Mouse (Mus musculus) left cerebral cortex, adult 2 months (tissue): ENCODE measurements around the gene Alk. TPM values are rescaled to one million over a fixed set of nuclear protein-coding genes. Genes with fewer than 3 reads are reported as not detected.

ENCODE experiments used
- DNase-seq, 2 experiments: peaks; one replicate each; pipeline ENCODE4 v3.0.0; 2021 to 2022; ENCODE audit warnings: low spot score in 2 of 2, mixed read lengths in 1 of 2; ENCODE audit errors: extremely low spot score in 1 of 2
- H3K27ac ChIP-seq: fragments of 200-600 bp; 2 replicates; pipeline ENCODE4 v1.8.1; 2022
- H3K4me3 ChIP-seq: fragments of 200-600 bp; 2 replicates; pipeline ENCODE4 v1.8.1; 2022
- CTCF ChIP-seq: fragments of 200-600 bp; IDR thresholded peaks from 2 replicates; pipeline ENCODE4 v1.8.1; 2022; ENCODE audit warnings: antibody characterized with exemption, mild to moderate bottlenecking, moderate library complexity
- intact Hi-C: fragments of 180-260 bp; cut with DNase I; formaldehyde crosslinking; loops from one replicate; pipeline ENCODE4 v1.15.1; 2025
- total RNA-seq, 2 experiments: library from RNA; stranded (reverse); gene quantifications; 2 replicates each; pipeline ENCODE4 v1.2.3; 2021

The Alk gene
- total RNA-seq, 2 experiments from 2014 or later: 8.5 to 9.0 TPM

GRCm38 (mm10) chr17:72071871-72072270 is 532.6 kb downstream of the Alk start:
- intact Hi-C loops: no loop called here

GRCm38 (mm10) chr17:72068176-72068575 is 536.3 kb downstream of the Alk start:
- intact Hi-C loops: no loop called here
- Histone ChIP-seq H3K4me3 (no peak overlapping the region), H3K27ac (no peak overlapping the region)
- DNase-seq: no peak
- TF ChIP-seq CTCF: no peak

More at GRCm38 (mm10) chr17:72071871-72072270, 532.6 kb downstream of the Alk start:
- no peak for DNase-seq
- no peak overlapping the region for H3K4me3 ChIP-seq
- H3K27ac ChIP-seq: no peak overlapping the region
- no peak for TF ChIP-seq CTCF

- intact Hi-C loops: no loop called here
- no peak overlapping the region for H3K27ac ChIP-seq
- H3K4me3 ChIP-seq: no peak overlapping the region
- no peak for TF ChIP-seq CTCF
- DNase-seq: no peak
Observed at GRCm38 (mm10) chr17:72062978-72063377, 541.4 kb downstream of the Alk start.

GRCm38 (mm10) chr17:72059312-72059711 is 545.1 kb downstream of the Alk start:
- no peak for TF ChIP-seq CTCF
- no peak for DNase-seq
- intact Hi-C loops: no loop called here
- Histone ChIP-seq H3K27ac (no peak overlapping the region), H3K4me3 (no peak overlapping the region)

- intact Hi-C loops: no loop called here
- H3K27ac ChIP-seq: no peak overlapping the region
- DNase-seq: no peak
- no peak overlapping the region for H3K4me3 ChIP-seq
- TF ChIP-seq CTCF: no peak
Observed at GRCm38 (mm10) chr17:72045671-72046070, 558.8 kb downstream of the Alk start.

- peak in 1 of 2 experiments; percentile 17 for DNase-seq
- intact Hi-C loops: no loop called here
- Histone ChIP-seq H3K27ac (peak overlapping the region; percentile 54; the same call in 1 of the 2 replicates), H3K4me3 (no peak overlapping the region)
- no peak for TF ChIP-seq CTCF
Observed at GRCm38 (mm10) chr17:72043667-72044390, 560.6 kb downstream of the Alk start.

GRCm38 (mm10) chr17:72043001-72043666 is 561.3 kb downstream of the Alk start:
- H3K27ac ChIP-seq: peak overlapping the region; percentile 76

GRCm38 (mm10) chr17:72039176-72039948 is 565.1 kb downstream of the Alk start:
- DNase-seq: no peak
- no peak for TF ChIP-seq CTCF
- Histone ChIP-seq H3K27ac (no peak overlapping the region), H3K4me3 (no peak overlapping the region)
- intact Hi-C loops: no loop called here

More at GRCm38 (mm10) chr17:72043001-72043666, 561.3 kb downstream of the Alk start:
- peak; percentile 73 for DNase-seq
- H3K4me3 ChIP-seq: no peak overlapping the region
- no peak for TF ChIP-seq CTCF
- intact Hi-C loops: no loop called here

- intact Hi-C loops: no loop called here
- H3K4me3 ChIP-seq: no peak overlapping the region
- H3K27ac ChIP-seq: no peak overlapping the region
- no peak for TF ChIP-seq CTCF
- no peak for DNase-seq
Observed at GRCm38 (mm10) chr17:72038371-72038770, 566.1 kb downstream of the Alk start.

- Histone ChIP-seq H3K27ac (no peak overlapping the region), H3K4me3 (no peak overlapping the region)
- intact Hi-C loops: no loop called here
- no peak for TF ChIP-seq CTCF
- DNase-seq: no peak
Observed at GRCm38 (mm10) chr17:72030672-72031071, 573.8 kb downstream of the Alk start.

- TF ChIP-seq CTCF: no peak
- no peak overlapping the region for H3K27ac ChIP-seq
- intact Hi-C loops: no loop called here
Observed at GRCm38 (mm10) chr17:72023323-72023722, 581.1 kb downstream of the Alk start.

More at GRCm38 (mm10) chr17:72023323-72023722, 581.1 kb downstream of the Alk start:
- H3K4me3 ChIP-seq: no peak overlapping the region
- no peak for DNase-seq
